In the genomic region with DNA sequence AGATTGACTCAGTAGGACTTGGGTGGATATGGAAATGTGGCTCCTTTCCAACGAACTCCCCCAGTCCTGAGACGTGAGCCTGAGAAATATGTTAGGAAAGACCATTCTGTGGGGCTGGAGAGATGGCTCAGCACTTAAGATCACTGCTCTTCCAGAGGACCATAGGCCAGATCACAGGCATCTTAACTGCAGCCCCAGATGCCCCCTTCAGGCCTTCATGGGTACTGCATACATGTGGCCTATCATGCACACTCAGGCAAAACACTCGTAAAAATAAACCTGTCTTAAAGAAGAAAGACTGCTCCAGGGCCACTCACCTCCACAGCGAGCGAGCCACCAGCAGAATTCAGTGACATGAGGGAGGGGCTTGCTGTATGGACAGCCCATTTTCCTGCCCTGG, we compare ENCODE assay signal across 7 mouse cellular contexts.
A peak's percentile ranks its signal among the peaks of the same experiment; 100 is the strongest.
DNase-seq lines count a peak whose midpoint lies in the region; ATAC-seq and TF ChIP-seq lines count a peak whose summit lies in the region.

No protein-coding gene starts in this region.

- no peak for TF ChIP-seq EP300 in liver, postnatal 0 days (IDR thresholded peaks at IDR 0.05; ENCODE audit: low read depth)

- no peak overlapping the region for H3K27ac ChIP-seq in liver, postnatal 0 days (ENCODE audit: low read depth)

- H3K4me2 ChIP-seq in liver, postnatal 0 days (ENCODE audit: low read depth, low read length), result no peak overlapping the region

- DNase-seq in CD8-positive naive resting alpha-beta T cell, adult 2 months (ENCODE audit: low read depth in 2 of 2, low spot score in 2 of 2), result peak; percentile 30 to 55
- peak; percentile 24 for DNase-seq in WW6 (ENCODE audit: low read depth, low spot score)
- DNase-seq in cerebellum, postnatal 36 days, result peak; percentile 75 to 80
- DNase-seq in gastrocnemius, adult 8-10 months (ENCODE audit: low spot score in 2 of 2), result peak; percentile 56 to 61
- DNase-seq in kidney, postnatal 10 days, result peak; percentile 84
- DNase-seq in liver, postnatal 0 days, result peak; percentile 79
- DNase-seq in retina, postnatal 7 days (ENCODE audit: low read depth, low spot score), result peak; percentile 43

- no peaks in the 10 kb centered on the region for H3K27me3 ChIP-seq in liver, postnatal 0 days (ENCODE audit: insufficient read depth, low read length)

- 81% methylated on average over 5 of the region's 5 CpGs for whole genome bisulfite sequencing in liver, postnatal 0 days (ENCODE audit: insufficient replicate concordance)

- peak; percentile 92 for TF ChIP-seq CTCF in liver, postnatal 0 days (IDR thresholded peaks at IDR 0.05; ENCODE audit: low read depth)

- H3K9ac ChIP-seq in liver, postnatal 0 days (replicated peaks), result no peak overlapping the region

- no peak overlapping the region for H3K4me3 ChIP-seq in liver, postnatal 0 days (ENCODE audit: low read depth, low read length)

- no peaks in the 10 kb centered on the region for H3K9me3 ChIP-seq in liver, postnatal 0 days (ENCODE audit: low read length)

- no peak for ATAC-seq in liver, postnatal 0 days

- H3K36me3 ChIP-seq in liver, postnatal 0 days (replicated peaks; ENCODE audit: insufficient read depth, low read length), result peaks cover 21% of the 10 kb centered on the region

- peaks cover 33% of the 10 kb centered on the region for H3K4me1 ChIP-seq in liver, postnatal 0 days (ENCODE audit: insufficient read depth)

Comparison
In these comparisons a context has a peak if more than half of its experiments do, and no peak if none do; other contexts are left out.
1. DNase-seq: peak in every context shown above with its lines; median percentile 84 in kidney, postnatal 10 days; 79 in liver, postnatal 0 days; 78 in cerebellum, postnatal 36 days; 58 in gastrocnemius, adult 8-10 months; 43 in retina, postnatal 7 days; 42 in CD8-positive naive resting alpha-beta T cell, adult 2 months; 24 in WW6.